Mouse (Mus musculus) thymus, adult 2 months (tissue): ENCODE measurements around the gene Sema4f. TPM values are rescaled to one million over a fixed set of nuclear protein-coding genes. Genes with fewer than 3 reads are reported as not detected.

ENCODE experiments used
- DNase-seq: peaks from one replicate; pipeline ENCODE4 v3.0.0; 2021
- H3K27ac ChIP-seq: fragments of 200-500 bp; 2 replicates; pipeline ENCODE4 v1.5.1; 2012; ENCODE audit warnings: low read length, control low read depth; ENCODE audit not compliant: control insufficient read depth, insufficient read depth
- H3K27me3 ChIP-seq: fragments of 200-500 bp; 2 replicates; pipeline ENCODE4 v1.6.1; 2012; ENCODE audit warnings: mild to moderate bottlenecking, low read length, moderate library complexity, mixed read lengths; ENCODE audit not compliant: control insufficient read depth, insufficient read depth
- H3K36me3 ChIP-seq: fragments of 200-500 bp; 2 replicates; pipeline ENCODE4 v1.6.1; 2012; ENCODE audit warnings: mild to moderate bottlenecking, low read length, moderate library complexity; ENCODE audit not compliant: control insufficient read depth, insufficient read depth
- H3K4me1 ChIP-seq: fragments of 200-500 bp; replicated peaks from 2 replicates; pipeline ENCODE4 v1.6.1; 2012; ENCODE audit warnings: low read length; ENCODE audit not compliant: control insufficient read depth, insufficient read depth
- H3K4me3 ChIP-seq: fragments of 200-500 bp; 2 replicates; pipeline ENCODE4 v1.5.1; 2012; ENCODE audit warnings: mild to moderate bottlenecking, low read length, control low read depth, moderate library complexity; ENCODE audit not compliant: control insufficient read depth, insufficient read depth
- CTCF ChIP-seq: fragments of 200-500 bp; IDR thresholded peaks from 2 replicates; pipeline ENCODE4 v1.5.1; 2012; ENCODE audit warnings: mild to moderate bottlenecking, control low read depth, low read length, moderate library complexity, borderline replicate concordance; ENCODE audit not compliant: control insufficient read depth, poor library complexity, insufficient read depth; ENCODE audit errors: extremely low read depth
- POLR2A ChIP-seq: fragments of 200-500 bp; IDR thresholded peaks from 2 replicates; pipeline ENCODE4 v1.6.1; 2012; ENCODE audit warnings: mild to moderate bottlenecking, low read length, control low read depth, moderate library complexity; ENCODE audit not compliant: control insufficient read depth, poor library complexity, insufficient read depth; ENCODE audit errors: extremely low read depth
- WGBS: fragments of 180-500 bp; shearing (Covaris S2); methylation state at CpG from one replicate; pipeline ENCODE4 v1.1.7; 2018; 5-methylcytosine and 5-hydroxymethylcytosine counted together
- polyA plus RNA-seq: library from polyadenylated mRNA; depleted of rRNA; stranded (reverse); fragments of >200 nt; gene quantifications from 2 replicates; pipeline ENCODE4 v1.2.3, GENCODE M21; 2012

Sema4f gene
- polyA plus RNA-seq, 1 experiment = 3.3 TPM

DNA sequence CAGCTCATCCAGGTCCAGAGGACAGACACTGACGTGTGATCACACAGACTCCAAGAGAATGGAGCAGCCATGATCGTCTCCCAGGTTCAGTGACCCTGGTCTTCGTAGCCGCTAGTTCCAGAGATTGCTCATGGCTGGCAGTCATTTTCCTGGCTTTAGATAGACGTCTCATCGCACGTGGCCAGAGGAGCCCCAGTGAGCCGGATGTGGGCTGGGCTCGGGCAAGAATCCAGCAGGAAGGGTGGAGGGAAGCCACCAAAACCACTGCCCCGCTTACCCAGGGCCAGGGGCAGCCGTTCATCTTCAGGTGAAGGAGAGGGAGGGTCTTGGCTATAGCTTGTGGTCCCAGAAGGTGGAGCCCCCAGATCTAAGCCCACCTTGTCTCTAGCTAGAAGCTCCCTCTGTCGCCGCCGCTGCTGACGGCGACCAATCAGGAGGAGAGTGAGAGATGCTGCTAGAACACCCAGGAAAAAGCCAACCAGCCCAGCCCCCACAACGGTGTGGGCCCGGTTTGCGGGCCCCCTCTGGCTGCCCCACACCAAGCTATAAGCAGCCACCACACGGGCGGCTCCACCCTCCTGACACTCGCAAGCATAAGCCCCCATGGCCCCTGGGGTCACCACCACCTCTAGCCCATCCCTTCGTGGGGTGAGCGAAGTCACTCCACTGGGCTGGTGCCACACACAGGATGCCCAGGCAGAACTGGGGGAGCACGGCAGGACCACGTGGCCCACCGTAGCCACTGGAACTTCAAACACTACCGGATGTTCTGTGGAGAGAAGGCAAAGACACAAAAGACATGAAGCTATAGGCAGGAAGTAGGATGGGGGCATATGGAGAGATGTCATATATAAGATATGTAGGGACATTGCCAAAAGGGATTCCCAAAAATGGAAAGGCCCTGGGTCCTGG is 26.0 kb downstream of the Sema4f start:
- TF ChIP-seq CTCF = no peak
- TF ChIP-seq POLR2A = 0 out of 2 replicates have a peak, but pooled peaks have one; percentile 37
- H3K27ac ChIP-seq = peak overlapping the region; percentile 40
- peaks cover 13% of the 10 kb centered on the region for H3K4me1 ChIP-seq
- DNase-seq = peak; percentile 79
- H3K4me3 ChIP-seq = peak overlapping the region; percentile 29
- 4% methylated on average over 28 of the region's 28 CpGs for WGBS
- H3K36me3 ChIP-seq = no peaks in the 10 kb centered on the region
- no peaks in the 10 kb centered on the region for H3K27me3 ChIP-seq

DNA sequence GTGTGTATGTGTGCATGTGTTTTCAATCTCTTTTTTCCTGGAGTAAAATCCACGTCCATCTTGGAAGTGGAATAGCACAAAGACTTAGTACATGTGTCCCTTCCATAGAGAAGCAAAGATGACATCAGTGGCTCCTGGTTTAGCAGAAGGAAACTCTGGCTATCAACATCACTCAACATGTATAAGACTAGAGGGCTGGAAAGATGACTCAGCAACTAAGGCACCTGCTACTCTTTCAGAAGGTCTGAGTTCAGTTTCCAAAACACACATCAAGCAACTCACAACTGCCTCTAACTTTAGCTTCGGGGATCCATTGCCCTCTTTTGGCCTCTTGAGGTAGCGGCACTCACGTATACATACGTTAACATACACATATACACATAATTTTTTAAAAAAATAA is 28.3 kb downstream of the Sema4f start:
- 82% methylated on average over 5 of the region's 5 CpGs for WGBS
- DNase-seq = no peak
- Histone ChIP-seq H3K27ac (no peak overlapping the region), H3K27me3 (no peaks in the 10 kb centered on the region), H3K4me3 (no peak overlapping the region), H3K36me3 (no peaks in the 10 kb centered on the region), H3K4me1 (peaks cover 13% of the 10 kb centered on the region)
- TF ChIP-seq POLR2A = no peak
- no peak for TF ChIP-seq CTCF

DNA sequence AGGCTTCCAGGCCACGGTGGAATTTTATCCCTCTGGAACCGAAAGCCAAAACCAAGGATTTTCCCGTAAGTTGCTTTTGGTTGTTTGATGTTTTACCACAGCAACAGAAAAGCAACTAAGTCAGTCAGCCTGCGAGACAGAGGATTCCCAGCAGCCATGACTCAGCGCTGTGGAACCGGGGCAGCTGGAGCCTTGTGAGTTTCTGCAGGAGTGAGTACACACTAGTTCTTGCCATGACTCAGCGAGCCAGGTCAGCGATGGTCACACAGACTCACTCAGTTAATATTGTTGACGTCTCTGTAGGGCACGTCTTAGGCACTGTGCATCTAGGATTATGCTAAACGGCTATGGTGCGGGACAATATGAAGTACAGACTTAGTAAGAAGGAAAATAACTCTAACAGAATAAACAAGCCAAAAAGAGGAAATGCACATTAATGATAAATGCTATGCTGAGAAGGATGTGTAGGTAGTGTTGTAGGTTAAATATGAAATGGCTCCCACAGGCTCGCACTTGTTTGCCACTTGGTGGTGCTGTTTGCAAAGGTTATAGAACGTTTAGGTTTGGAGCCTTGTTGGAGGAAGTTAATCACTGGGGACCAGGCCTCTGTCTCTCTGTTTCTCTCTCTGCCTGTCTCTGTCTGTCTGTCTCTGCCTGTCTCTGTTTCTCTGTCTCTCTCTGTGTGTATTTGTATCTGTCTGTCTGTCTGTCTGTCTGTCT is 30.3 kb downstream of the Sema4f start:
- DNase-seq = peak; percentile 63
- Histone ChIP-seq H3K27me3 (no peaks in the 10 kb centered on the region), H3K4me3 (no peak overlapping the region), H3K27ac (no peak overlapping the region), H3K36me3 (no peaks in the 10 kb centered on the region), H3K4me1 (peaks cover 13% of the 10 kb centered on the region)
- TF ChIP-seq CTCF (no peak), POLR2A (no peak)
- 32% methylated on average over 14 of the region's 14 CpGs for WGBS

DNA sequence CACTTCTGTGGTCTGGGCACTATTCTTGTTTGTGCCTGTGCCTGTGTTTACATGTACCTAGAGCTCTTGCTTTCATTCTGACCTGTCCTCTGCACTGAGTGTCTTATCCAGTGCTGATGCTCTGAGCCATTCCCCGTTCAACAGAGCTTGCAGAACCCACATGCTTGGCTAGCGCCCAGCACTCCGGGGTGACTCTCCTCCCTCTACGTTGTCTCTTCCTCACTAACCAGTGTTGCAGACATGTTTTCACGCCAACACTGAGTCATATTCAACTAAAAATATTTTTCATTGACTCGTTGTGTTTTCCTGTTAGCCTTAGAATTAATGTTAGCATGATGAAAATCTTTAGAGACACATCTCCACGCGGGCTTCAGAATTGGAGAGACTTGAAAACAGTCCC is 31.5 kb downstream of the Sema4f start:
- TF ChIP-seq CTCF (no peak), POLR2A (no peak)
- WGBS = 57% methylated on average over 8 of the region's 8 CpGs
- DNase-seq = no peak
- Histone ChIP-seq H3K4me3 (no peak overlapping the region), H3K27ac (no peak overlapping the region), H3K4me1 (peaks cover 1% of the 10 kb centered on the region), H3K36me3 (no peaks in the 10 kb centered on the region), H3K27me3 (no peaks in the 10 kb centered on the region)

DNA sequence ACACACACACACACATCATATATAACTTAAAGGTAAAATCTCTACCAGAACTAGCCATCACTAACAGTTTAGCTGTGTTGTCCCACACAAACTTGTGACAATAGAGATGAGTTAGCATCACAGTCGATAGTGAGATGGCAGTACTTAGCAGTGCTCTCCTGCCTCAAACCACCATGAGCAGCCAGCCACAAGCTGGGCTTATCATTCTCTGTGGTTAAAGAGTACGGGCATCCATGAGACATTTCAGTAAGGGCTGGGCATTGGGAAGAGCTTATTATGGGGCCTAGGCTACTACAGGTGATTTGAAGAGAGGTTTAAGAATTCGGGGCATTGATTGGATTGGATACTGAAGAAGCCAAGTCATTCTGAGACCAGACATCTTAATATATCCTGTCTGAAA is 32.6 kb downstream of the Sema4f start:
- no peak for DNase-seq
- Histone ChIP-seq H3K27ac (no peak overlapping the region), H3K4me1 (no peaks in the 10 kb centered on the region), H3K36me3 (no peaks in the 10 kb centered on the region), H3K4me3 (no peak overlapping the region), H3K27me3 (no peaks in the 10 kb centered on the region)
- 62% methylated on average over 3 of the region's 3 CpGs for WGBS
- no peak for TF ChIP-seq POLR2A
- no peak for TF ChIP-seq CTCF

DNA sequence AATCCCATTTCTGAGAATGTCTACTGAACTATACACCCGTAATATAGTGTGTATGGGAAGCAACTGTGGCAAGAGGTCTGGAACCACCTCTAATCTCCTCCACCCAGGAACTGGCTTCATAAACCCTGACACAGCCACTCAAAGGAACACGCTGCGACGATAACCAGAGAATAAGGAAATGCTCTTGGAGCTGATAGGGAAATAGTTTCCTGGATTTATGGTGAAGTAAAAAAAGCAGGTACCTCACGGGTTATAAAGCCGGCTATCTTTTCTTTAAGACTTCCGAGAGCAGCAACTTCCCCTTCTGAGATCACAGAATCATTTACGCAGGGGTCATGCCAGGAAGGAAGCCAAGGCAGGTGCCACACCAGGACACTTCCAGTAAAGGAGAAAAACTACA is 37.0 kb downstream of the Sema4f start:
- Histone ChIP-seq H3K4me1 (no peaks in the 10 kb centered on the region), H3K4me3 (no peak overlapping the region)
- no peak for DNase-seq

More for the DNA sequence above, 37.0 kb downstream of the Sema4f start:
- TF ChIP-seq POLR2A (no peak), CTCF (no peak)
- 14% methylated on average over 8 of the region's 8 CpGs for WGBS
- H3K36me3 ChIP-seq = no peaks in the 10 kb centered on the region
- H3K27ac ChIP-seq = no peak overlapping the region
- no peaks in the 10 kb centered on the region for H3K27me3 ChIP-seq
